Mouse (Mus musculus): ENCODE measurements around the gene Heatr6.

DNA sequence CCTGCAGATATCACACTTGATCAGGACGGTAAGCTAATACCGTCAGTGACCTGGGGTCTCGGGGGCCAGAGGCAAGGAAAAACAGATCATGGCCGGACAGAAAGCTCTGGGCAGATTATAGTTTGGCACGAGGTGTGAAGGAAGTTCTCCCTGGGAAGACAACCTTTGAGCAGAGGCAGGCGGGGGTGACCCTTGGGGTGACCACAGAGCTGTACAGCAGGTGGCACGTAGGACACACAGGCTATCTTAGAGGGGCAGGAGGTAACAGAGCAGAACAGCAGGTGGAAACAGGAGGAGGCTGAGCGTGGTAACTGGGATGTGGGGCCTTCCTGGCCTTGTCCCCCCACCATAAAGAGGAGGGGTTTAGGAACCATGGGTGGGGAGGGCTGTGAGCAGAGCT lies 34.8 kb downstream of the Heatr6 start:
- TF ChIP-seq POLR2A (IDR thresholded peaks at IDR 0.05; ENCODE audit: extremely low read depth, insufficient read depth, low read length) (no peak), CTCF (IDR thresholded peaks at IDR 0.05; ENCODE audit: extremely low read depth, insufficient read depth, low read length) (no peak)
